Mouse (Mus musculus) heart, adult 8-10 months (tissue): ENCODE measurements around the gene Rab13. TPM values are rescaled to one million over a fixed set of nuclear protein-coding genes. Genes with fewer than 3 reads are reported as not detected.

Experiments
- DNase-seq: peaks from one replicate; pipeline ENCODE4 v3.0.0; 2022; ENCODE audit warnings: low spot score
- total RNA-seq, 4 experiments: library from RNA; stranded (reverse); gene quantifications; 2 replicates each; pipeline ENCODE4 v1.2.4; 2022

Rab13 gene
- total RNA-seq: 1 to 10 TPM; 3.1 to 5.6 (median 4.4) TPM

- peak; percentile 97 for DNase-seq
Observed at GRCm38 (mm10) chr3:90213377-90213866, at the start of gene Rab13, which contains the start of gene Rps27. Rab13 (plus strand) TSS chr3:90213695. Rps27 (minus strand) TSS chr3:90213651.

- no peak for DNase-seq
Observed at GRCm38 (mm10) chr3:90179566-90179965, 33.9 kb upstream of the Rab13 start.

- no peak for DNase-seq
Observed at GRCm38 (mm10) chr3:90183581-90183980, 29.9 kb upstream of the Rab13 start.

- no peak for DNase-seq
Observed at GRCm38 (mm10) chr3:90190859-90191510, 22.5 kb upstream of the Rab13 start.

- no peak for DNase-seq
Observed at GRCm38 (mm10) chr3:90194759-90195158, 18.7 kb upstream of the Rab13 start.

DNA sequence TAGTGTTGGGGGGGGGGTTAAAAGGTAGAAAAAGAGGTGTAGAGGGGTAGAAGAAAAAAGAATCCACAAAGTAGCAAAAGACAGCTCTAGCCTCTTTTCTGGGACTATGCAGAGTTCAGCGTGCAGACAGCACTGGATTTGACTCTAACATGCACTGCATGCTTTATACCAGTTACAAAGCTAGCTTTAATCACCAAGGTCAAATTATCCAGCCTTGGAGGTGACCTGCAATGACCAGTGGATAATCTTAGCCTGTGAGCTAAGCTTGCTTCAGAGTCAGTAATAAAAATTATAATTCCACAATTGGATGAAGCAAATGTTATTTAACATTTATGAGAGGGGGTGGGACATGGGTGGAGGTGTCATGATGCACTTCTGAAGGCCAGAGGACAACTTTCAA is 17.9 kb upstream of the Rab13 start:
- no peak for DNase-seq

GRCm38 (mm10) chr3:90197548-90197947 is 15.9 kb upstream of the Rab13 start:
- no peak for DNase-seq

DNA sequence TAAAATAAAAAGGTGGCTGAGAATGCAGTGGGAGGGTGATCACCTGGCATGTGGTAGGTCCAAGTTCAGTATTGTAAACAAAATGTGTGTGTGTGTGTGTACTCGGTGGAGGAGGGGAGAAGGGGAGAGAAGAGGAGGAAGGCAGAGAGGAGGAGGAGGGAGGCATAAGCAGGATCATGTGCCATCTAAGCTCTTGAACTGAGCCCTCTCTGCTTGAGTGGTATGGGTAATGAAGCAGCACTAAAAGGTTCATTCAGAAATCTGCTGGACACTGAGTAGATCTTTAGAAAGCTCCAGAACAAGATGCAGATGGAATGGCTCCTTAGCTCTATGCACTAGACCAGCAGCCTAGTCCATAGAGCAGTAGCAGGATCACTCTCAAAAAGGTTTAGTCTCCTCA is 10.6 kb upstream of the Rab13 start:
- no peak for DNase-seq

DNA sequence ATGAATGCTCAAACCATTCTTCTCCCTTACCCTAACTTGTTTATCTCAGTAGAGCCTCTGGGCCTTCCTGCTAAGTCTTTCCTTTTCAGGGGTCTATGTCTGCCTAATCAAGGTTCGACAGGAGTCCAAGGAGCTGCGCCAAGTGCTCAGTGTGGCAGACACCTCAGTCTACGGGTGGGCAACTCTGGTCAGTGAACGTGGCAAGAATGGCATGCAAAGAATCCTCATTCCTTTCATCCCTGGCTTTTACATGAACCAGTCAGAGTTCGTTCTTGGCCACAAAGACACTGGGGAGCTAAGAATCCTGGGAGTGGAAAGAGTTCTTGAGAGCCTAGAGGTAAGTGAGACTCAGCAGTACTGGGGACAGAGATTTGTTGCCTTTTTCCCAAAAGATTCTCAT is 9.9 kb upstream of the Rab13 start:
- no peak for DNase-seq

DNA sequence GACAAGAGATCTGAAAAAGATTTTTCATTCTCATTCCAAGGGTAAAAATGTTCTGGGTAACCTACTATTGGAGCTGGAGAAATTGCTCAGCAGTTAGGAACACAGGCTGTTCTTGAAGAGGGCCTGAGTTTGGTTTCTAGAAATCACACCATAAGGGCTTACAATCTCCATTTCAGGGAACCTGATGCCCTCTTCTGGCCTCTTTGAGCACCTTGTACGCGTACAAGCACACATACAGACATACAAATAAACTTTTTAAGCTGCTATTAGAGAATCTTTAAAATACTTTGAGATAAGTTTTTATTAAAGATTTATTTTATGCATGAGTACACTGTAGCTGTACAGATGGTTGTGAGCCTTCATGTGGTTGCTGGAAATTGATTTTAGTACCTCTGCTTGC is 8.9 kb upstream of the Rab13 start:
- no peak for DNase-seq

DNA sequence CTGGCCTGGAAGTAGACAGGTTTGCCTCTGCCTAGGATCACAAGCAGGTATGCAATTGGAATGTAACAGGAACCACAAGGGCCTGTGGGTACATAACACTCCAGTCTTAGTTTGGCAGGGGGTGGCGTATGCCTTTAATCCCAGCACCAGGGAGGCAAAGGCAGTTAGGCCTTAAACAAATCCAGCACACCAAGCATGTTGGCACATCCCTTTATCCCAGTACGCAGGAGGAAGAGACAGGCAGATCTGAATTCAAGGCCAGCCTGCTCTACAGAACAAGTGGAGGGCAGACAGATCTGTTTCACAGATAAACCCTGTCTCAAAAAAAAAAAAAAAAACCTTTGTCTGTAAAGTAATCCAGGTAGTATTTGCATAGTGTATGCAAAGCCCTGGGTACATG is 4.8 kb upstream of the Rab13 start:
- no peak for DNase-seq

- no peak for DNase-seq
Observed at GRCm38 (mm10) chr3:90209908-90210566, 3.5 kb upstream of the Rab13 start.

- DNase-seq: no peak
Observed at GRCm38 (mm10) chr3:90211475-90212398, 1.8 kb upstream of the Rab13 start.

- DNase-seq: no peak
Observed at GRCm38 (mm10) chr3:90212723-90213122, 772 bp upstream of the Rab13 start.

GRCm38 (mm10) chr3:90213956-90214684 is 625 bp downstream of the Rab13 start:
- no peak for DNase-seq

DNA sequence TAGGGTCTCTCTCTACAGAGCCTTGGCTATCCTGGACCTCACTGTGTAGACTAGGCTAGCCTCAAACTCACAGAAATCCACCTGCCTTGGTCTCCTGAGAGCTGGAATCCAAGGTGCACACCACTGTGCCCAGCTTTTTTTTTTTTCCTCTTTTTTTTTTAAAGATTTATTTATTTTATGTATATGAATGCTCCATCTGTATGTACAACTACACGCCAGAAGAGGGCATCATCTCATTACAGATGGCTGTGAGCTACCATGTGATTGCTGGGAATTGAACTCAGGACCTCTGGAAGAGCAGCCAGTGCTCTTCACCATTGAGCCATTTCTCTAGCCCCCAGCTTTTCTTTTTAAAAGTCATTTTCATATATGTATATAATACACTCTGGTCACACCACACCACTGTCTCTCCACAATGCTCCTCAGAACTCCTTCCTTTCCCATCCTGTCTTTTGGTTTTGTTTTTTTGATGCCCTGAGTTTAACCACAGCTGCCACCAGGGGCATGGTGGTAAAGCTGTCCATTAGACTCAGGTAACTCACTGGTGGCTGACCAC is 2.4 kb downstream of the Rab13 start:
- DNase-seq: no peak

- peak; percentile 55 for DNase-seq
Observed at GRCm38 (mm10) chr3:90220088-90220487, 6.6 kb downstream of the Rab13 start.

GRCm38 (mm10) chr3:90220531-90220951 is 7.0 kb downstream of the Rab13 start:
- peak; percentile 88 for DNase-seq

- no peak for DNase-seq
Observed at GRCm38 (mm10) chr3:90221123-90221522, 7.6 kb downstream of the Rab13 start.

DNA sequence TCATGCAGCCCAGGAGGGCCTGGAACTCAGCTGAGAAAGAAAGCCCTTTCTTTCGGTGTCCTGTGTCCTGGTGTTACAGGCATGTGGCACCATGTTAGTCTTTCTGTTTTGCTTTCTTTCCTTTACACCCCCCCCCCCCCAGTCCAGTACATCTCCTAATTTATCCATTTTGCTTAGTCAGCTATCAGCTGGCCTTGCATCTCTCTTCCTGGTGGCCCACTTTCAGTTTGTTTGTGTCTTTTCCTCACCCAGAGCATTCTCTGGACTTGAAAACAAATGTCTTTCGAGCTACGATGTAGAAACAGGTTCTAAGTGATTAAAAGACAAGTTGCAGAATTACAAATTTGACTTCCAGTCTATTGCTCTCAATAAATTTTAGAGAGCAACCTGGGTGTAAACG is 9.0 kb downstream of the Rab13 start:
- no peak for DNase-seq

GRCm38 (mm10) chr3:90222941-90223340 is 9.4 kb downstream of the Rab13 start:
- no peak for DNase-seq
